Mouse (Mus musculus) cerebellum, adult 2 months (tissue): ENCODE results near the gene Grpel1.
A peak's percentile ranks its signal among the peaks of the same experiment; 100 is the strongest.

Source experiments
- CTCF ChIP-seq: fragments of 200-500 bp; IDR thresholded peaks from 2 replicates; pipeline ENCODE4 v1.5.1; 2011; ENCODE audit warnings: low read depth, mild to moderate bottlenecking, control low read depth, low read length, moderate library complexity, borderline replicate concordance; ENCODE audit not compliant: insufficient read depth
- POLR2A ChIP-seq: fragments of 200-500 bp; IDR thresholded peaks from 2 replicates; pipeline ENCODE4 v1.6.1; 2011; ENCODE audit warnings: low read length, control low read depth, borderline replicate concordance; ENCODE audit not compliant: insufficient read depth

DNA sequence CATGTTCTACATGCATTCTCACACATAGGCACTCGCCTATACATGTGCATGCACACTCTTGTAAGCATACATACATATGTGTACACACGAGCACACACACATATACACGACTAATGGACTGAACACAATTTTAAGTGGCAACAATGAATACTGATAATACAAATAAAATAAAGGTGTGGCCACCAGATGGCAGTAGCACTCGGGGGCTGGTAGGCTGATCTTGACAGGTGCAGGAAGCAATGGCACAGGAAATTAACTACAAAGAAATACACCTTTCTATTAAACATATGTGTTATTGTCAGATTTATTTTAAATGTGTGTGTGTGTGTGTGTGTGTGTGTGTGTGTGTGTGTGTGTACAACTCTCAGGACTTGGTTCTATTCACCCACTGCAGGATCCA, 5.9 kb upstream of the Grpel1 start:
- no peak for TF ChIP-seq POLR2A
- peak; percentile 69; the same call in 1 of the 2 replicates for TF ChIP-seq CTCF
